Mouse (Mus musculus): ENCODE measurements around the gene Dusp1. TPM values are rescaled to one million over a fixed set of nuclear protein-coding genes. Genes with fewer than 3 reads are reported as not detected.

Gene Dusp1
- 10 to 100 TPM; 21.6 to 50.5 (median 28.7) TPM for total RNA-seq (2022)

DNA sequence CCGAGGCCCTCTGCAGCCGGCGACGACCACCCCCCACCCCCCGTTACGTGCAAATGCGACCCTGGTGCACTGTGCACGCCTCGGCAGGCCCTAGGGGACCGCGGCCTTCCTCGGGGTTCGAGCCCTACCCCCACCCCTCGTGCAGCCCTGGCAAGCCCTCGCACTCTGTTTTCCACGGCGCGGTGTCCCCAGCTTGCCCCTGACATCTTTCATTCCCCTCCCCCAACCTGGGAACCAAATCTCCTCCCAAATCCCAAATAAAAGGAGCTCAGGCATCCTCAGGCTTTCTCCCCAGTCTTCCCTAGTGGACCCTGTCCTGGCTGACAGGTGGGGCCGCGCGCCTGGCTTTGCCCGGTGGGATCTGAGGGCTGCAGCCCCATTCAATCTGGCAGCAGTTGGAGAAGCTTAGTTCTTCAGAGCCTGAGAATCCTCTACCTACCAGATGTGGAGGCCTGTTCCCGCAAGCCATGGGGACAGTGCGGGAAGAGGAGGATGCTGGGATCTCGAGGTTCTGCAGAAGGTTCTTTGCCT, at the start of gene Dusp1:
TSS of gene Dusp1 (minus strand) at position 478 of the 531 bp plus-strand sequence.
- DNase-seq (ENCODE audit: low spot score in 2 of 2) = no peak

DNA sequence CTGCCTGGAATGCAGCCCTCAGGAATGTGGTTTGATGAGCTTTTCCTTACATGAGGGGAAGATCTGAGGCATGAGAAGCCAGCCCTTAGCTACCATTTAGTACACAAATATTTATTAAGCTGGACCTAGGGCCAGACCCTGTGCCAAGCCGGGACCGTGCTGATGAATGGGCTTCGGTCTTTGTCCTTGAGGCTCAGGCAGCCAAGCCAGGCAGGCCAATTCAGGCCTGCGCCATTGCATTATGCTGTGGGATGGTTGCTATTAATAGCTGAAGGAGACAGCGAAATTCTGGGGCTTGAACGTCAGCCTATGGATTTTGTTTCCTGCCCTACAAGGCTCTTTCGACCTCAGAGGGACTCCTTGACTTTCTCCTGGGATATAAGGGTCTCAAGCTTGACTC, 49.4 kb upstream of the Dusp1 start:
- DNase-seq (ENCODE audit: low spot score in 2 of 2) = no peak

DNA sequence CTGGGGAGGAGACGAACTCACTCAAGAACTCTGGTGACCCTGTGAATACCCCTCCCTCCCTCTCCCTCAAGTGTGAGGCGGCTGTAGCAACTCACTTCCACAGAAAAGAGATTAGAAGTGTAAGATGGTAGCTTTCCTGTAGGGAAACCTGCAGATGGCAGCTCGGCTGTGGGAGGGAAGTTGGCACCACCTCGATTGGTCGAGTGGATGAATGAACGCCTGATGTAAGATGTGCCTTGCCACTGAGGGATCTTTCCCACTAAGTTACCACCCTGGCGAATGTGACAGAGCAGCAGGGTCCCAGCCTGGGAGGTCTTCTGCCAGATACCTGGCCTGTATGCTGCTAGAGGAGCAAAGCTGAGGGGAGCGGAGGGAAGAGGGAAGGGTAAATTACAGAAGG, 47.9 kb upstream of the Dusp1 start:
- DNase-seq (ENCODE audit: low spot score in 2 of 2) = peak in 1 of 2 experiments; percentile 72

DNA sequence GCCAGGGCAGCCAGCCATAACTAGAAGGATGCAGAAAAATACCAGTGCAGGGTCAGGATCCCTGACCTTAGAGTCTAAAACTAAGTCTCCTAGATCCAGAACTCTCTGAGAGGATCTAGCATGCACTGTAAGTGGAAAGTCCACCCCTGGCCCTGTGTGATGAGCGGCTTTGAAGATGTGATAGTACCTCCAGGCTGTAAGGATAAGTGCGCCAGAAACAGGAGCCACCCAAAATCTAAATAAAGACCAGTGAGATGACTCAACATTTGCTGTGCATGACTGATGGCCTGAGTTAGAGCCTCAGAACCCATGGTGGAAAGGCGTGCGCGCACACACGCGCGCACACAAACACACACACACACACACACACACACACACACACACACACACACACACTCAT, 46.9 kb upstream of the Dusp1 start:
- no peak for DNase-seq (ENCODE audit: low spot score in 2 of 2)

DNA sequence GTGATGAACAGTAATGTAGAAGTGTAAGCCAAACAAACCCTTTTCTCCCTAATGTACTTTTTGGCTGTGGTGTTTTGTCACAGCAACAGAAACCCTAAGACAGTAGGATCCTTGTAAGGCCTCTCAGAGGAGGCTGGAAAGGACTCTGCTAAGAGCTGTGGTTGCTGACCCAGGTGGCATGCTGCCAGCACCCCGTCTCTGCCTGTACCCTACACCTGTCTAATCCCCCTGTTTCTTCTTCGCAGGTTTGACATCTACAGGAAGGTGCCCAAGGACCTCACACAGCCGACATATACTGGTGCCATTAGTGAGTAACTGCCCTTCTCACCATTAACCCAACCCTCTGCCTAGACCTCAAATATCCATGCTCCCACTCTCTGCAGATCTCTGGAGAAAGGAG, 46.4 kb upstream of the Dusp1 start:
- no peak for DNase-seq (ENCODE audit: low spot score in 2 of 2)

DNA sequence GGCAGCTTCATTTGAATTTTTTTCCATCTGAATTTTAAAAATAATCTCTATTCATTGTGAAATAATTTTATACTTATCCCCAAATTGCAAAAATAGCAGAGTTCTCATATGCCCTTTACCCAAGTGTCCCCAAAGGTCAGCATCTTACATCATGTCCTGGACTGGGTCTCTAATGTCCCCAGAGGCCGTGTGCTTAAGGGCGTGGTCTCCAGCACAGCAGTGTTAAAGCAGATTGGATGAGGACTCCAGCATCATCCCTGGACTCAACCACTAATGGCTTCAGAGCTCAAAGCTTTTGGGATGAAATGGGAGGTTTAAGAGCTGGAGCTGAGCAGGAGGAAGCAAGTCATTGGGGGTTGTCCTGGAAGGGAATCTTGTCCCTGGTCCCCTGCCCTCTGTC, 44.6 kb upstream of the Dusp1 start:
- no peak for DNase-seq (ENCODE audit: low spot score in 2 of 2)

DNA sequence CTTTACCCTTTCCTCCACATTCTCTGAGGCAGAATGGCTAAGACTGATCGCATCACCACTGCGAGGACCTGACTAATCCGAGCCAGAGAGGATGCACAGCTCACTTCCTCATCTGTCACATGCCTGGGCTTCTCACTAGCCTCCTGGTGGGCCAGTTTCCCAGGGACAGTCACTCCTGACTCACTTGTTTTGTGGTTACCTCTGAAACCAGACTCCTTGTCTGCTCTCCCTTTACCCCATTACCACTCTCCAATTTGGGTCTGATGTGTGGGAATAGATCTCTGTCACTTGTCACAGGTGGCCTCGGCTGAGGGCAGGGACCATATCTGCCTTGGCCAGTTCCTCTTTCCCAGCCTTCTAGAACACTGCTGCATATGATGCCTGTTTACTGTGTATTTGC, 43.7 kb upstream of the Dusp1 start:
- DNase-seq (ENCODE audit: low spot score in 2 of 2) = no peak

DNA sequence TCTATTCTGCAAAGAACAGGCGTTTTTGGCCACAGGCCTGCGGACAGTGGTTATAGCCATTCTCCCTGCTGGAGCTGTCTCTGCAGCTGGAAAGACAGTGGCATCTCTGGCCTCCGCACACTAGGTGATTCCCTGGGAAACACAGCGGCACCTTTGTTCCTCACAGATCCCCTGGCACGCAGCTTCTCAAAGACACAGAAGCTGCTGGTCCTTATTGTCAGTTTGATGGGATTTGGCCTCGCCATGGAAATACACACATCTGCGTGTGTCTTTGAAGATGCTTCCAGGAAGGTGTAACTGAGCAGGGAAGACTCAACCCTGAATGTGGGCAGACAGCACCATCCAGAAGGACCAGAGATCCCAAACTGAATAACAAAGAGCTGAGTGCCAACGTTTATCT, 41.4 kb upstream of the Dusp1 start:
- no peak for DNase-seq (ENCODE audit: low spot score in 2 of 2)

DNA sequence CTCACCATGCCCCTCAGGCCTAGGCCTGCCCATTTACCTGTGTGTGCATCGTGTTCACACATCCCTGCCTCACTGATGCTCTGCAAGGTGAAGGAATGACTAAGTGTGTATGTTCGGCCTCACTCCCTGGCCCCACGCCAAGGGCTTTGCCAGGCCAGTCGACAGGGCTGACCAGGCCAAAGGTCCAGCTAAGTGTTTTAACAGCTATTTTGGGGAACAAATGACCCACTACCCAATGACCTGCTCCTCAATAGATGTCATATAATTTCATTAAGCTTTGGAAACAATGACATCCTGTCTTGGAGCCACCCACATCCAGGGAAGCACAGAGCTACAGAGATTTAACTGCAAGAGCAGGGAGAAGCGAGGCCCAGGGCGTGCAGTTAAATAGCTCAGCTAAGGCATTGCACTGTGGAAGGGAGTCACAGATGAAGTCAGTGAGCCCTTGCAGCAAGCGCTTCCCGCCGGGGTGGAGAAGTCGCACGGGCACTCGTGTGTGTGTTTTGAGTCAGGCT, 40.5 kb upstream of the Dusp1 start:
- no peak for DNase-seq (ENCODE audit: low spot score in 2 of 2)

DNA sequence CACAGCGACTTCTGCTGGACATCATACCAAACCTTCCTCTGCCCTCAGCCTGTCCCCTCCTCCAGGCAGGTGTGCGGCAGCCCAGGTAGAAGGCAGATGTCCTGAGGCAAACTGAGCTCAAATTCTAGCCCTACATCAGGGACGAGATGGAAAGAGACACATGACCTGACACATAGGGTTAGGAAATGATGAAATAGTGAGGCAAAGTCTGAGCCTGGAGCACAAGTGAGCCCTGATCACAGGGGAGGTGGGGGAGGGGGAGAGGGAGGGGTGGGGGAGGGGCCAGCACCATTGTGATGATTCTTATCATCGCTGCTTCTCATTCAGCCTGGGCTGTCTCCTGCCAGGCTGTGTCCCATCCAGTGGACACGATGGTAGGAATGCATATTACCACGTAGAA, 40.0 kb upstream of the Dusp1 start:
- no peak for DNase-seq (ENCODE audit: low spot score in 2 of 2)

DNA sequence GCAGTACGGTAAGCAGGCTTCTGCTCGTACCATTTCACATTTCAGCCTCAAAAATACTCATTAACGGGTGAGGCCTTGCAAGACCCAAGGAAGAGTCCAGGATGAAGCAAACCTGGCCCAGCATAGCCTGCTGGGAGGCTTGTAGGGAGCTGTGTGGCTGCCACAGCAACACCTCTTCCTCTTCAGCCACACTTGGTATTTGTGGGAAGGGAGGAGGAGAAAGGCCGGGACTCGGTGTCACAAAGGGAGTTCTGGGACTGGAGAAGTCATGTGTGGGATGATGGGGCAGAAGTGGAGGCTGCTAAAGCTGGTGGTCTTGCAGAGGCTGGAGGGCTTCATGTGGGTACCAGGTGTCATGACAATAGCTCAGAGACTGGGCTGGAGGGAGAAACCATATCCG, 39.6 kb upstream of the Dusp1 start:
- DNase-seq (ENCODE audit: low spot score in 2 of 2) = no peak

DNA sequence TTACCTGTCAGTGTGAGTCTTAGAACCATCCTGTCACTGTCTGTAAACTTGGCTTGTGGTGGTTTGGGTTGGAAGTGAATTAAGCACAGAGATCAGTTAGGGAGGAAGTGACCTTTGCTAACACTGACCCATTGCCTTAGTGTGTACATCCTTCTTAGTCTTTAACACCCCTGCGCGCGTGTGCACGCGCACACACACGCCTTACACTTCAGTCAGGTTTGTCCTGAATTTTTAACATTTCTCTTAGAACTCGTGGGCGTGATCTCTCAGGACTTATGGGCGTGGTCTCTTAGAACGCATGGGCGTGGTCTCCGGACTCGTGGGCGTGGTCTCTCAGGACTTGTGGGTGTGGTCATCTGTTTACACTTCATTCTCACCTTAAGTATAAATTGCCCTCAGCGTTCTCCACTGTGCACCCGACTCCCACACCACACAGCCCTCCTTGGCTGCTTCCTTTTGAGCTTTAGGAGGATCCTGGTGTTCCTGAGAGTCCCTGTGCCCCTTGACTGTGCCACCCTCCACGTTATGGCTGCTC, 39.1 kb upstream of the Dusp1 start:
- no peak for DNase-seq (ENCODE audit: low spot score in 2 of 2)

DNA sequence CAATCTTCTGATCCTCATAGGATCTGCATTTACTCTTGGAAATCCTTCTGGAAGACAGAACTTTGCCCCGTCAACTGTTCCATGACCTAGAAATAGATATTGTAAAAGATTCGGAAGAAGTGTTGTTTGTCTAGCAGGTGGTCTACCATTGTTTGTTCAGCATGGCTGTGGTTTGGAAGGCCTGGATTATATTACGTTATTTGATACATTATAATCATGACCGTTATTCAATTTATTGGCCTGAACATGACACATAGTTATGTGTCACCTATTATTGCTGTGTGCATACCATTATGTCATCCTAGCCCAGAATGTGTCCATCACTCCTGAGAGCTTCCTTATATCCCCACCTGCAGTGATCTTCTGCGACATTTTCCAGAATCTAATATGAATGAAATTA, 36.9 kb upstream of the Dusp1 start:
- DNase-seq (ENCODE audit: low spot score in 2 of 2) = no peak

DNA sequence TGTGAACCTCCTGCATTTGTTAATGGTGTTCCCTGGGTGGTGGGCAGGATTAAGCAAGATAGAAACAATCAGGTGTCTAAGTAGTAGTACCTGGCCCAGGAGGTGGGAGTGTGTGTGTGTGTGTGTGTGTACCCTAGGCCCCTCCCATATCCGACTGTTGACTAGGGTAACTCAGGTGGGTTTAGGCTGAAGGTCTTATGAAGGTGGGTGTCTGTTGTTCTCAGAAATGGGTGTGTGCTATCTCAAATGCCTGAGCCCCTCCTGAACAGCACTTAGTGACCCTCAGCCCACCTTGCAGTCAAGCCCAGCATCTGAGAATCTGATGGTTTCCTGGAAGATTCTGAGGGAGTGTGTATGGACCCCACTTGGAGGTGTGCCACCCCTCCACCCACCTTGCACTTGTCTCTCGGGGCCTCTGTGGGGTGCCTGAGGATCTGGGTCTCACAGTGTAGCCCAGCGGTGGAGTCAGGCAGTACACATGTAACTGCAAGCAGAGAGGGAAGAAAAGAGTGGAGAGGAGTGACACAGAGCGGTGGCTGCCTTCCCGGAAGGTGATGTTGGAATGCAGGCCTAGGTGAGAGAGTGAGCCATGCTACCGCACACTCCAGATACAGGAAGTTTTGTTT, 35.0 kb upstream of the Dusp1 start:
- no peak for DNase-seq (ENCODE audit: low spot score in 2 of 2)

DNA sequence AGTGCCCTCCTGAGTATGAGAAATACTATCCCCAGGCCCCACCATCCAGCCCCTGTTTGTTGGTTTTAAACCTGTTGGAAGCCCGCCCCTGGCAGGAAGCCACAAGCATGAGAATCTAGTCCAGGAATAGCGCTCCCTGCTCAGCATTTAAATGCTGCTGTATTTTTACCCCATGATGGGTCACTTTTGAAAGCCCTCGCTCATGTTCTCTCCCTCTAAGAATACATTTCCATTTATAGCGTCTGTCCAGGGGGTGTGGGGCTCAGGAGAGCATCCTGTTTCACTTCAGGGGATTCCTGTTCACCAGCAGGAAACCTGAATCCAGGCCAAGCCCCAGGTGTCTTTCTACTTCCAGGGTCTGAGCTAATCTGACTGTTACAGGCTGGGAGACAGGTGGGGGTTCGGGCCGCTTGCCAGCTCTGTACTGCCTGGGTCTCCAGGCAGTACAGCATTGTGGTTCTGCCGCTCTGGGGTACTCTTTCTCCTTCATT, 34.3 kb upstream of the Dusp1 start:
- peak in 1 of 2 experiments; percentile 66 for DNase-seq (ENCODE audit: low spot score in 2 of 2)

DNA sequence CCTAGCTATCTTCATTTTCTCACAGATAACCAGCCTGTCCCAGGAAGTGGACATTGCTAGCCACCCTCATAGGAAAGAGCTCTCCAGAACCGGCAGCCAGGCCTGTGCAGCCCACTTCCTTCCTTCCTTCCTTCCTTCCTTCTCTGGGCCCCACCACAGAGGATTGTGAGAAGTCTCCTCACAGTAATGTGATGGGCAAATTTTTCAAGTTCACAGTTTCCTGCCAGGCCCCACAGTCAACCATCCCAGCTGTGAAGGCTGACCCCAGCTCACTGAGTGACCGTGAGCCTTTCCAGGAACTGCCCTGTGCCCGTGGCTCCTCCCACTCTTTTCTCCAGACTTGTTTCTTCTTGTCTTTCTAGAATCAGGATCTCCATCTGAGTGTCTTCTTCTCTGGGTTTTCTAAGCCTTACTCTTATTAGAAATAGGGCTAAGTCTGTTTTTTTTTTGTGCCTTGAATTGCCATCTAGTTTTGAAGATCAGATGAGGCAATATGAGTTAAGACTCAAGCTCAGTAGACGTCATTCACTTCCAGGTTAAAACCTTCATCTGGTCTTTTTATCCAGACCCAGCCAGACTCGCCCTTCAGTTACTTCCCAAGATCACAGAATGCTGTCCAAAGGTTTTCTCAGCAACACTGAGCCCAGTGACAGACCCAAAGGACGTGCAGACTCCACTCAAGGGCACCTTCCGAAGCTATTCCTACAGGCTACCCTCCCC, 33.7 kb upstream of the Dusp1 start:
- DNase-seq (ENCODE audit: low spot score in 2 of 2) = no peak

DNA sequence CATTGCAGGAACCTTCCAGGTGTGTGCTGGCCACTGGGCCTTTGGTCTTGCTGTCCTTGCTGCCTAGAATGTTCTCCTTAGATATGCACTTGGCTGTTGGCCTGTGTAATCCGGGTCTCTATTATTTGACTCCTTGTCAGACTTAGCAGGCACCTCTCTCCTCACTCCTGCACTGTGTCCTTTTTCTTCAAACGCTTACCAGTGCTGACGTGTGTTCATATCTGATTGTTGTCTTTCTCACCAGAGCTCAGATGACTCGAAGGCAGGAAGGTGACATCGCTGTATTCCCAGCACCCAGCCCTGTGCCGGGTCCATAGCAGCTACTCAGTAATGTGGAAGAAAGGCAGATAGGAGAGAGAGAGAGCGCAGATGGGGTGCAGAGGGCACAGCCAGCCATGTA, 33.0 kb upstream of the Dusp1 start:
- DNase-seq (ENCODE audit: low spot score in 2 of 2) = no peak

DNA sequence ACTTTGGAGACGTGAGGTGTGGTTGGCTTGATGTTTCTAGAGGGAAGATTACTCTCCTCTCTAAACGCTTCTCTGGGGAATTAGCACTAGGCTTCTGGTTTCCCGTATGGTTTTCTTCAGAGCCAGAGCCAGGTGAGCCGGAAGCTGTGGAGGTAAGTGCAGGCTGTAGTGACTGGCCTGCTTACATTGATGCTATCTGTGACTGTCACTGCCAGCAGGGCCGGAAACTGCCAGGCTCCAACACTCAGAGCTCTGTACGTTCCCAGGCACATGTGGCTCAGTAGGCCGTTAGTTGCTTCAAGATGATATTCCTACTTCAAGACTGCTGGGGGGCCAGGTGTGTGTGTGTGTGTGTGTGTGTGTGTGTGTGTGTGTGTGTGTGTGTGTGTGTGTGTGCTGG, 32.2 kb upstream of the Dusp1 start:
- DNase-seq (ENCODE audit: low spot score in 2 of 2) = no peak

DNA sequence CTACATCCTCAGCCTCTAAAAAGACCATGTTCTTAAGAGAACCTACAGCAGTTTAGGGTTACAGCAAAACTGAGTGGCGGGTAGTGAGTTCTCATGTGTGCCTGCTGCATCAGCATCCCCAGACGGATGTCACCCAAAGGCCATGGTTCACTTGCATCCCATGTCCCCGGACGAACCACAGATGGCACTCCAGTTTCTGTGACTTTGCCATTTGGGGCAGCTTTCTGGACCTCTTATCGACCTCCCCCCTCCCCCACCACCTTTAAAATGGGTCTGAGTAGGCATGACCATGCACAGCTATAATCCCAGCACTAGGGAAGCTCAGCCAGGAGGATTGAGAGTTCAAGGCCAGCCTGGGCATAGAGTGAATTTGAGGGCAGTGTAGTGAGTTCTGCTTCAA, 31.3 kb upstream of the Dusp1 start:
- no peak for DNase-seq (ENCODE audit: low spot score in 2 of 2)

DNA sequence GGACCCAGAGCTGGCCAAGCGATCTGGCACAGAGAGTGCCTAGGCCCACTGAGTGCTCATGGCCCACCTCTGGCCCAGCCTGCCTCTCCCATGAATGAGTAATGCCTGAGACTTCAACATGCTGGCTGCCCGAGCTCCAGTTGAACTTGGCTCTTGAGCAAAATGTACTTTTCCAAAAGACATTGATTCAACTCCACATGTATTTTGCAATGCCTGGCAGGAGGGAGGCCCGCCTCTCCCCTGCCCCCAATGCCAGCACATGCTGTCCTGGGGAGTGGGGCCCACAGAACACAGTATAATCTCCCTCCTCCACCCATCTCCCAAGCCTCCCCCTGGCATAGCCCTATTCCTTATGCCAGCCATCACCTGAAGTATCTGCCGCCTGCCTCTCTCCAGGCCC, 30.6 kb upstream of the Dusp1 start:
- no peak for DNase-seq (ENCODE audit: low spot score in 2 of 2)

DNA sequence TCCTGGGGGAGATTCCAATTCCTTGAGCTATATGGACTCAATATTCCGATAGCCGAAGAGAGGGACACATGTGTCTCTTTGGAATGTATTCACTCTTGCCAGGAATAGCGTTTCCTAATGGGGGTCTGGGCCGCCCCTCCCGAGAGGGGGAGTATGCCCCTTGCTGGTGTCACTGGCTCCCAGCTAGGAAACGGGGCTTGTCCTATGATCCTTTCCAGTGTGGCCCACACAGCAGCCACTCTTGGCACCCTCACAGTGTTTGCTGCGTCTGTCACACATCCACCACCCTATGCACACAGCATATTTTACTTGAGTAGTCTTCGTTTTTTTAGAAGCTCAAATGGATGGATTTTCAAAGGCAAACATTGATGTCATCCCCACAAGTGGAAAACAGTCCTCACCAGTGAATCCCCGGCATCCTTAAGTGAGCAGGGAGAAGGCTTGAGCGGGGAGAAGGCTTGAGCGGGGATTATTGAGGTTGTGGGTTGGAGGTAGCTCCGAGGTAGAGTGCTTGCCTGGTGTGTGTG, 26.1 kb upstream of the Dusp1 start:
- no peak for DNase-seq (ENCODE audit: low spot score in 2 of 2)

DNA sequence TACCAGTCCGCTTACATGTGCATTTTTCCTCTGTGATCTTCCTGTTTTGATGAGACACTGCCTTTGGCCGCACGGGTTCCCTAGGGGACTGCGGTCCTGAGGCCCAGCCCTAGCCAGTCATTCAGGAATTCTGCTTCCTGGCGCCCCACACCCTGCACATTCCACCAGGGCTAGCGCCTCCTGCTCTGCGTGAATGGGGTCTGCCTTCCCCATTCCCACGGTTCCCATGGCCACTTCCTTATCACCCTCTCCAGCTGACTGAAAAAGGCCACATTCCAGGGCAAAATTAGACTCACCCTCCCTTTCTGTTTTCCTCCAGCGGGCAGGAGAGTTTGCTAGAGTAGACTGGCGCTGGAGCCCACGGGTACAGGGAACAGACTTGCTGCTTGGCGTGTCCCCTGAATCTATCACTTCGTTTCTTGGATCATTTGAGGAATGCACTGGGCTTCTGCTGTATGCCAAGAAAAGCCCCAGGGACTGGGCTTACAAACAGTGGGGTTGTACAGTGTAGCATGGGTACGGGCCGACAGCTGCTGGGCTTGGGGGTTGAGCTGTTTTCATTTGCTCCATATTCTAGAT, 22.7 kb upstream of the Dusp1 start:
- no peak for DNase-seq (ENCODE audit: low spot score in 2 of 2)
